Mouse (Mus musculus) CH12.LX (cell line): ENCODE measurements around the gene Mrpl58.

ENCODE experiments used
- BHLHE40 ChIP-seq: IDR thresholded peaks from 2 replicates; pipeline ENCODE4 v1.6.1; 2011; ENCODE audit warnings: mild to moderate bottlenecking, low read depth, low read length, improper control_type of control experiment
- CHD1 ChIP-seq: IDR thresholded peaks from 2 replicates; pipeline ENCODE4 v1.6.1; 2012; ENCODE audit warnings: low read depth, low read length, improper control_type of control experiment, inconsistent platforms
- CTCF ChIP-seq, 2 experiments: IDR thresholded peaks in 1 of 2; conservative IDR thresholded peaks in 1 of 2; 2 replicates each; pipeline ENCODE4 v1.5.1; 2011 to 2012; ENCODE audit warnings: low read depth in 2 of 2, low read length in 2 of 2, improper control_type of control experiment in 1 of 2, inconsistent platforms in 1 of 2, mild to moderate bottlenecking in 1 of 2, moderate library complexity in 1 of 2
- ELF1 ChIP-seq: IDR thresholded peaks from 2 replicates; pipeline ENCODE4 v1.6.1; 2014; ENCODE audit warnings: low read depth, mild to moderate bottlenecking, inconsistent platforms, low read length, improper control_type of control experiment
- MAX ChIP-seq: IDR thresholded peaks from 2 replicates; pipeline ENCODE4 v1.6.1; 2011; ENCODE audit warnings: low read length, improper control_type of control experiment
- MAZ ChIP-seq: IDR thresholded peaks from 2 replicates; pipeline ENCODE4 v1.6.1; 2012; ENCODE audit warnings: low read depth, mild to moderate bottlenecking, inconsistent platforms, low read length, improper control_type of control experiment, moderate library complexity
- MYC ChIP-seq: IDR thresholded peaks from 2 replicates; pipeline ENCODE4 v1.6.1; 2011; ENCODE audit warnings: low read depth, mild to moderate bottlenecking, improper control_type of control experiment, low read length
- NELFE ChIP-seq: IDR thresholded peaks from 2 replicates; pipeline ENCODE4 v1.6.1; 2011; ENCODE audit warnings: low read depth, low read length, improper control_type of control experiment
- POLR2A ChIP-seq: IDR thresholded peaks from 2 replicates; pipeline ENCODE4 v1.6.1; 2011; ENCODE audit warnings: low read depth, mild to moderate bottlenecking, improper control_type of control experiment, low read length
- POLR2AphosphoS2 ChIP-seq: IDR thresholded peaks from 2 replicates; pipeline ENCODE4 v1.6.1; 2011; ENCODE audit warnings: low read depth, low read length, improper control_type of control experiment
- SIN3A ChIP-seq: IDR thresholded peaks from 2 replicates; pipeline ENCODE4 v1.6.1; 2012; ENCODE audit warnings: low read length, improper control_type of control experiment, inconsistent platforms
- USF1 ChIP-seq: IDR thresholded peaks from 2 replicates; pipeline ENCODE4 v1.6.1; 2014; ENCODE audit warnings: low read depth, mild to moderate bottlenecking, inconsistent platforms, low read length, improper control_type of control experiment
- ZKSCAN1 ChIP-seq: IDR thresholded peaks from 2 replicates; pipeline ENCODE4 v1.6.1; 2012; ENCODE audit warnings: low read depth, inconsistent platforms, low read length, improper control_type of control experiment, borderline replicate concordance
- ZNF384 ChIP-seq: IDR thresholded peaks from 2 replicates; pipeline ENCODE4 v1.6.1; 2012; ENCODE audit warnings: low read depth, low read length, improper control_type of control experiment, inconsistent platforms

DNA sequence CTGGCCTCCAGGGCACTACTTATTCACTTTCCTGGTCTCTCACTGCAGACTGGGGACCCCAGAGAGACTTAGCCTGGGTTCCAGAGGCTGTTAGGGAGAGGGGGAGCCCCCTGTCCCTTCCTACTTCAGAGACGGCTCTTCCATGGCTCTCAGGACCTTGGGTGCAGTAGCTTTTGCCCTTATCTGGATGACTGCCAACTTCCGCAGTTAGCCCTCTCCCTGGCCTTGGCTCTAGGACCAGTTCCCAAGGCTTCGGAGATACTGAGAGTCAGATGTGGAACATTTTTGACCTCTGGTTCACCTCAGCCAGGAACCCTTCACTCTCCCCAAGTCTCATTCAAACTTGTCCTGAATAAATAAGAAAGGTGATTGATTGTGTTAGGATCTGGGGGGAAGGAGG is 43.4 kb downstream of the Mrpl58 start:
- TF ChIP-seq USF1, result no peak
- TF ChIP-seq MYC, result no peak
- no peak for TF ChIP-seq SIN3A
- no peak for TF ChIP-seq MAX
- TF ChIP-seq POLR2A, result no peak
- no peak for TF ChIP-seq BHLHE40
- TF ChIP-seq ZNF384, result no peak
- TF ChIP-seq ELF1, result no peak
- TF ChIP-seq ZKSCAN1, result no peak
- TF ChIP-seq MAZ, result no peak
- TF ChIP-seq CHD1, result no peak
- TF ChIP-seq NELFE, result no peak
- TF ChIP-seq CTCF (conservative IDR thresholded peaks at IDR 0.05 in 1 of 2, IDR thresholded peaks at IDR 0.05 in 1 of 2; ENCODE audit: low read depth in 2 of 2, low read length in 2 of 2), result no peak
- no peak for TF ChIP-seq POLR2AphosphoS2
